Mouse (Mus musculus): ENCODE measurements around the gene Gpc6. TPM values are rescaled to one million over a fixed set of nuclear protein-coding genes. Genes with fewer than 3 reads are reported as not detected.

Gene Gpc6
- polyA plus RNA-seq, 1 experiment from 2014 or later, result 11.4 TPM

DNA sequence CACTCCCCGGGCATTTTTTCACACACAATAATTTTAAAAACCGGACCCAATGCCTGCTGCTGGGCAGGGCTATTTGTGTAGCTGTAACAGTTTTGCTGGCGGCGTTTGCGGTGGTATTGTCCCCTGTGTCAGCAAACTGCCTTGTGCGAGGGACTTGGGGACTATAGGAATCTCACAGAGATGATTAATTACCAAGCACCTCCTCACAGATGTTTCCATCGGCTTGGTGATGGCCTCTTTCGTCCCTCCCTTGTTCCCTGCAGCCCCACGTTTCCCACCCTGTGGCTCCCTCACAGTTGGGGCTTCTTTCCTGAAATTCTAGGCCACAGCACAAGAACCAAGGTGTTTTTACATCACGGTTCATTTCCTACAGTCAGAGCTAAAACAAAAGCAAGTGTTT lies 980.6 kb downstream of the Gpc6 start:
- DNase-seq (ENCODE audit: low spot score) (no peak), ATAC-seq (ENCODE audit: low FRiP score, low TSS enrichment) (no peak)
- H3K9ac ChIP-seq (ENCODE audit: low read length), result no peak overlapping the region
- H3K4me3 ChIP-seq (ENCODE audit: low read depth, low read length), result no peak overlapping the region
- H3K27me3 ChIP-seq (ENCODE audit: control insufficient read depth, insufficient read depth, low read length), result no peaks in the 10 kb centered on the region
- WGBS, result 42% methylated on average over 10 of the region's 10 CpGs
- no peaks in the 10 kb centered on the region for H3K36me3 ChIP-seq (ENCODE audit: control insufficient read depth, insufficient read depth, low read length)
- no peak overlapping the region for H3K4me2 ChIP-seq (replicated peaks; ENCODE audit: low read depth)
- H3K27ac ChIP-seq (replicated peaks), result no peak overlapping the region
- TF ChIP-seq EP300 (optimal IDR thresholded peaks at IDR 0.05) (no peak), CTCF (IDR thresholded peaks at IDR 0.05; ENCODE audit: low read depth) (no peak)
- H3K4me1 ChIP-seq (replicated peaks; ENCODE audit: control insufficient read depth, insufficient read depth), result no peaks in the 10 kb centered on the region
- no peaks in the 10 kb centered on the region for H3K9me3 ChIP-seq (ENCODE audit: control insufficient read depth, low read length)

DNA sequence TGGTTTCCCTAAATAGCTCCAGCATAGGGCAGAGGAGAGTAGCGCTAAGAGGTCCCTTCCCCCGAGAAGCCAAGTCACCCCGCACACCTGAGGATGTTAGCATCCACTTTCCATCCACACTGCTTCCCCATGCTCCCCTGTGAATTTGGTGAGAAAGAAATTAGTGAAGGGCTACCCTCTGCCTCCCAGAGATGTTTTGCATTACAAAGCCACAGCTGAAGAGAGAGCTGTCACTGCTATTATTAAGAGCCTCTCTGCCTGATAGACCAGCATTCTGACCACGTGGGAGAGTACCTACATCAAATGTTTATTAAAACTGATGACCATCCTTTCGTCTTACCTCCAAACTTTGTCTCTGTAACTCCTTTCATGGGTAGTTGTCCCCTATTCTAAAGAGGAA lies 981.2 kb downstream of the Gpc6 start:
- Histone ChIP-seq H3K36me3 (ENCODE audit: control insufficient read depth, insufficient read depth, low read length) (no peaks in the 10 kb centered on the region), H3K4me3 (ENCODE audit: low read depth, low read length) (no peak overlapping the region), H3K4me2 (replicated peaks; ENCODE audit: low read depth) (no peak overlapping the region), H3K4me1 (replicated peaks; ENCODE audit: control insufficient read depth, insufficient read depth) (no peaks in the 10 kb centered on the region), H3K9me3 (ENCODE audit: control insufficient read depth, low read length) (no peaks in the 10 kb centered on the region), H3K27ac (replicated peaks) (no peak overlapping the region), H3K27me3 (ENCODE audit: control insufficient read depth, insufficient read depth, low read length) (no peaks in the 10 kb centered on the region), H3K9ac (ENCODE audit: low read length) (no peak overlapping the region)
- TF ChIP-seq EP300 (optimal IDR thresholded peaks at IDR 0.05) (no peak), CTCF (IDR thresholded peaks at IDR 0.05; ENCODE audit: low read depth) (no peak)
- ATAC-seq (ENCODE audit: low FRiP score, low TSS enrichment), result no peak
- 70% methylated on average over 5 of the region's 5 CpGs for WGBS
- no peak for DNase-seq (ENCODE audit: low spot score)

DNA sequence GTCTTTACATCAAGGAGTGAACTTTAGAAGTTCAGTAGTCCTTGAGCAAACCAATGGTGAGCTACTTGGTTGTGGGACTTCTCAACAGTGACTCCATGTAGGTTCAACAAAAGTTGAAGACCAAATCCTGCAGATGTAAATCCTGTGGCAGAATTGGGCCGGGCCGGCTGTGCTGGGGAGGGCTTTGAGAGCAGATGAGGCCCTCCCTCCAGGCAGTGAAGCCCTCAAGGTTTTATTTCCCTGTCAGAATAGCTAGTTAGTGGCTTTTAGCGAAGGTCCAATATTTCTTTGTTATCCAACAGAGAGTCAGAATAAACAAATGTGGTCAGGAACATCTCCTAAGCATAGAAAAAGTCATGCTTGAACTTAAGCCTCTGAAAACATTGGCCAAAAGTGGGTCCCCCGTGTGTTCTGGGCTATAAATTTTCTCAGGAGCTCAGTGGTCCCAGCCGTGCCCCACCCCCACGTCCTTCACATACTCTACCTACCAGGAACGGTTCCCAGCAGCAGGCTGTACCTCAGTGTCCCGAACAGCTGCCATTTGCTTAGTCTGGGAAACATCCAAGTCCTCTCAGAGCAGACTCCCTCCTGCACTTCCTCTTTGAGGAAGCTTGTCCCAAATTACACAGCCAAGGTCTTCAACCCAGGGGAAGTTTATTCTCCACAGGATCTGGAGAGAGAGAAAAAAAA lies 983.3 kb downstream of the Gpc6 start:
- Histone ChIP-seq H3K9me3 (ENCODE audit: control insufficient read depth, low read length) (no peaks in the 10 kb centered on the region), H3K36me3 (ENCODE audit: control insufficient read depth, insufficient read depth, low read length) (no peaks in the 10 kb centered on the region), H3K9ac (ENCODE audit: low read length) (no peak overlapping the region), H3K27me3 (ENCODE audit: control insufficient read depth, insufficient read depth, low read length) (no peaks in the 10 kb centered on the region), H3K27ac (replicated peaks) (no peak overlapping the region), H3K4me2 (replicated peaks; ENCODE audit: low read depth) (no peak overlapping the region), H3K4me1 (replicated peaks; ENCODE audit: control insufficient read depth, insufficient read depth) (no peaks in the 10 kb centered on the region), H3K4me3 (ENCODE audit: low read depth, low read length) (no peak overlapping the region)
- TF ChIP-seq EP300 (optimal IDR thresholded peaks at IDR 0.05) (no peak), CTCF (IDR thresholded peaks at IDR 0.05; ENCODE audit: low read depth) (no peak)
- no peak for DNase-seq (ENCODE audit: low spot score)
- WGBS, result 42% methylated on average over 8 of the region's 8 CpGs
- ATAC-seq (ENCODE audit: low FRiP score, low TSS enrichment), result no peak

DNA sequence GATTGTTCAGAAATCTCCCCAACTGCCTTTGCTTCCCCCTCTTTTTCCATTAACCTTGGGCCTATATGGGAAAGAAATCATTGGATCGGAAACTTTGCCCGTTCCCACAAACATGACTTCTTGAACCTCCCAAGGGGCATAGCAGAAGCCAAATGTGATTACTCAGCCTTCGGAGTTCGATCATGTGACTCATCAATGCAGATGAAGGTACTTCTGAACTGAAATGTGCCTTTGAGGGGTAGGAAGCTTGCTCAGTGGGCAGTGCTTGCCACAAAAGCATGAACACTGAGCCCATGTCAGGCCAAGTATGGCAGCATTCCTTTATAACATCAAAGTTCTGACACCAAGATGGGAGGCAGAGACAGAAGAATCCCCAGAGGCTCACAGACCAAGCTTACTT lies 983.9 kb downstream of the Gpc6 start:
- Histone ChIP-seq H3K4me2 (replicated peaks; ENCODE audit: low read depth) (no peak overlapping the region), H3K4me1 (replicated peaks; ENCODE audit: control insufficient read depth, insufficient read depth) (no peaks in the 10 kb centered on the region), H3K27ac (replicated peaks) (no peak overlapping the region), H3K9ac (ENCODE audit: low read length) (no peak overlapping the region), H3K9me3 (ENCODE audit: control insufficient read depth, low read length) (no peaks in the 10 kb centered on the region), H3K4me3 (ENCODE audit: low read depth, low read length) (no peak overlapping the region), H3K36me3 (ENCODE audit: control insufficient read depth, insufficient read depth, low read length) (no peaks in the 10 kb centered on the region), H3K27me3 (ENCODE audit: control insufficient read depth, insufficient read depth, low read length) (no peaks in the 10 kb centered on the region)
- TF ChIP-seq CTCF (IDR thresholded peaks at IDR 0.05; ENCODE audit: low read depth), result no peak
- no peak for TF ChIP-seq EP300 (optimal IDR thresholded peaks at IDR 0.05)
- 70% methylated on average over 4 of the region's 4 CpGs for WGBS
- no peak for DNase-seq (ENCODE audit: low spot score)
- no peak for ATAC-seq (ENCODE audit: low FRiP score, low TSS enrichment)

DNA sequence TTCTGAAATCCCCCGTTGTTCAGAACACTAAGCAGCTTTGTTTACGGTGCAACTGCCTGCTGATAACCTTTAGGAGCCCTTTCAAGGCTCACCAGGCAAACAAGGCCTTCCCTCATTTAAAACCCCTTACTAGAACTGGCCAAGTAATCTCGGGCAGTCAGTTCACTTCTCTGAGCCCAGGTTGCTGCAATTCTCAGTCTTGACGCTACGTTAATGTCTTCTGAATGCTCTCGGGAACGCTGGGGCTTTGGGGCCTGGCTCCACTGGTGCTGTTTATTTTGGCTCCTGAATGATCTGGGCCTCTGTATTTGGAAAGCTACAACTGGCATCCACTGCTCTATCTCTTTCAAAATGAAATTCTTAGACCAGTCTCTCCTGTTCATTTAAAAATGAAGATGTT lies 985.2 kb downstream of the Gpc6 start:
- WGBS, result 22% methylated on average over 7 of the region's 7 CpGs
- DNase-seq (ENCODE audit: low spot score) (no peak), ATAC-seq (ENCODE audit: low FRiP score, low TSS enrichment) (no peak)
- H3K9ac ChIP-seq (ENCODE audit: low read length), result no peak overlapping the region
- TF ChIP-seq CTCF (IDR thresholded peaks at IDR 0.05; ENCODE audit: low read depth) (no peak), EP300 (optimal IDR thresholded peaks at IDR 0.05) (no peak)
- H3K4me2 ChIP-seq (replicated peaks; ENCODE audit: low read depth), result no peak overlapping the region
- no peaks in the 10 kb centered on the region for H3K9me3 ChIP-seq (ENCODE audit: control insufficient read depth, low read length)
- H3K4me1 ChIP-seq (replicated peaks; ENCODE audit: control insufficient read depth, insufficient read depth), result no peaks in the 10 kb centered on the region
- H3K36me3 ChIP-seq (ENCODE audit: control insufficient read depth, insufficient read depth, low read length), result no peaks in the 10 kb centered on the region
- H3K4me3 ChIP-seq (ENCODE audit: low read depth, low read length), result no peak overlapping the region
- no peak overlapping the region for H3K27ac ChIP-seq (replicated peaks)
- no peaks in the 10 kb centered on the region for H3K27me3 ChIP-seq (ENCODE audit: control insufficient read depth, insufficient read depth, low read length)

DNA sequence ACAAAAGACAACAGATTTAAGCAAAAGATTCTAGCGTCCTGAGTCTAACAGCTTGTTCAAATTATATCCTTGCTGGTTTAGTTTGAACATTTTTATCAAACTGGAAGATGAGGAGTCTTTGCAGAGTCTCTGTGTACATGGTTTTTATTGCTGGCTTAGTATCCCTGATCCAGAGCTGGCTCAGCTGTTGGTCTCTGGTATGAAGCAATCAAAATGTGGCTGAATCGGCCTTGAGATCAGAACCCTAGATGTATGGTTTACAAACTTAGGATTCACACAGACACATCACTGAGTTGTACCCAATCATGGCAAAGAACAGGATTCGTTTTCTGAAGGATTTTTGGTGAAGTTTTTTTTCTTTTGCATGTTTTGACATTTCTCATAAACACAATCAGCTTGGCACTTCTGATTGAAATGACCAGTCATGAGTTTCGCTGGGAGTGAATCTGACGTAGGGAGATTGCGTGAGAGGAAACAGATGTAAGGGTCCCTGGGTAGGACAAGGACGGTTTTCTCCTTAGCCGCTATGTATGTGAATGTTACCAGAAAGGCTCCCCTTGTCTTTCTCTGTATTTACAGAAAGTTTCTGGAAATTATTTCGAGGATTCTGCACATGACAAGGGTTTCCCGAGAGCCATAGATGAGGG lies 987.6 kb downstream of the Gpc6 start:
- Histone ChIP-seq H3K9me3 (ENCODE audit: control insufficient read depth, low read length) (no peaks in the 10 kb centered on the region), H3K4me1 (replicated peaks; ENCODE audit: control insufficient read depth, insufficient read depth) (no peaks in the 10 kb centered on the region), H3K27me3 (ENCODE audit: control insufficient read depth, insufficient read depth, low read length) (no peaks in the 10 kb centered on the region), H3K4me3 (ENCODE audit: low read depth, low read length) (no peak overlapping the region), H3K27ac (replicated peaks) (peak overlapping the region; percentile 40; the same call in 1 of the 2 replicates), H3K9ac (ENCODE audit: low read length) (no peak overlapping the region), H3K4me2 (replicated peaks; ENCODE audit: low read depth) (no peak overlapping the region), H3K36me3 (ENCODE audit: control insufficient read depth, insufficient read depth, low read length) (no peaks in the 10 kb centered on the region)
- DNase-seq (ENCODE audit: low spot score) (no peak), ATAC-seq (ENCODE audit: low FRiP score, low TSS enrichment) (no peak)
- 63% methylated on average over 10 of the region's 10 CpGs for WGBS
- TF ChIP-seq CTCF (IDR thresholded peaks at IDR 0.05; ENCODE audit: low read depth), result no peak
- no peak for TF ChIP-seq EP300 (optimal IDR thresholded peaks at IDR 0.05)

Data from stomach, postnatal 0 days (tissue).